9 mouse cellular contexts compared by ENCODE assay signal in the genomic region with DNA sequence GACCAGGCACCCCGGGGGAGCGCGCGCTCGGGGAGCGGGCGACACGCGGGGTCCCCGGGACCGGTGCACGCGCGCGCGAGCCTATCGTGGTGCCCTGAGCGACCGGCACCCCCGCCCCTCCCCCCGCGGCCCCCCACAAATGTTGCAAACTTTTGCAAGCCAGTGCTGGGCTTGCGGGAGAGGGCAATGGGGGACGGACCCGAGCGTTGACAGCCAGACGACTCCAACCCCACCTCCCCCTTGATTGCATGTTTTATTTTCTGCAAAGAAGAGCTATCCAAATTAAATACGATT. TPM values are rescaled to one million over a fixed set of nuclear protein-coding genes. Genes with fewer than 3 reads are reported as not detected.
DNase-seq lines count a peak whose midpoint lies in the region; ATAC-seq and TF ChIP-seq lines count a peak whose summit lies in the region.
"Had no signal": no experiment of that assay in that cellular context is flagged by ENCODE, and none has a peak within 500 bp of the region (broad histone marks: within the 10 kb centered on the region; RNA-seq: fewer than 3 reads in every experiment).

No protein-coding gene starts in this region.

- TF ChIP-seq CTCF in midbrain, postnatal 0 days (IDR thresholded peaks at IDR 0.05) = no peak

- no peaks in the 10 kb centered on the region for H3K9me3 ChIP-seq in embryonic facial prominence, embryonic 15.5 days (replicated peaks)
- no peaks in the 10 kb centered on the region for H3K9me3 ChIP-seq in intestine, embryonic 14.5 days (ENCODE audit: control insufficient read depth, low read length)
- no peaks in the 10 kb centered on the region for H3K9me3 ChIP-seq in midbrain, postnatal 0 days (ENCODE audit: low read length)

- H3K27me3 ChIP-seq in embryonic facial prominence, embryonic 15.5 days = no peaks in the 10 kb centered on the region; the same call in 1 of the 2 replicates
- no peaks in the 10 kb centered on the region for H3K27me3 ChIP-seq in intestine, embryonic 14.5 days (replicated peaks; ENCODE audit: control insufficient read depth, insufficient read depth, low read length)
- no peaks in the 10 kb centered on the region for H3K27me3 ChIP-seq in midbrain, postnatal 0 days (ENCODE audit: insufficient read depth, low read length)

- peak overlapping the region; percentile 96 for H3K27ac ChIP-seq in embryonic facial prominence, embryonic 15.5 days (replicated peaks)
- peak overlapping the region; percentile 93 for H3K27ac ChIP-seq in intestine, embryonic 14.5 days (ENCODE audit: low read depth)
- peak overlapping the region; percentile 91 for H3K27ac ChIP-seq in midbrain, postnatal 0 days (ENCODE audit: low read depth, low read length)

- peaks cover 22% of the 10 kb centered on the region for H3K4me1 ChIP-seq in embryonic facial prominence, embryonic 15.5 days
- peaks cover 13% of the 10 kb centered on the region; the same call in 1 of the 2 replicates for H3K4me1 ChIP-seq in intestine, embryonic 14.5 days (replicated peaks; ENCODE audit: control insufficient read depth, insufficient read depth, low read length)
- H3K4me1 ChIP-seq in midbrain, postnatal 0 days (ENCODE audit: insufficient read depth, low read length) = no peaks in the 10 kb centered on the region

- intact Hi-C loops in left cerebral cortex, postnatal 4 days (cut with DNase I) = loop anchor here (5.0 kb wide), 1 partner anchor 637 kb away; no protein-coding TSS in a partner anchor

- H3K4me2 ChIP-seq in embryonic facial prominence, embryonic 15.5 days (replicated peaks) = peak overlapping the region; percentile 94
- H3K4me2 ChIP-seq in intestine, embryonic 14.5 days (ENCODE audit: low read length) = peak overlapping the region; percentile 78
- H3K4me2 ChIP-seq in midbrain, postnatal 0 days (ENCODE audit: low read depth, low read length, poor library complexity, severe bottlenecking) = peak overlapping the region; percentile 97

- H3K36me3 ChIP-seq in embryonic facial prominence, embryonic 15.5 days = no peaks in the 10 kb centered on the region
- no peaks in the 10 kb centered on the region for H3K36me3 ChIP-seq in intestine, embryonic 14.5 days (ENCODE audit: control insufficient read depth, insufficient read depth, low read length)
- no peaks in the 10 kb centered on the region for H3K36me3 ChIP-seq in midbrain, postnatal 0 days (ENCODE audit: insufficient read depth, low read length)

- no peak for ATAC-seq in embryonic facial prominence, embryonic 15.5 days (ENCODE audit: insufficient number of reproducible peaks, low FRiP score, low TSS enrichment, low read depth)
- ATAC-seq in intestine, embryonic 14.5 days (replicated peaks; ENCODE audit: low FRiP score, low TSS enrichment, low read depth) = peak; percentile 22
- peak; percentile 52 for ATAC-seq in midbrain, postnatal 0 days (ENCODE audit: low FRiP score)
- ATAC-seq: activated CD4-positive, CD25-positive, alpha-beta regulatory T cell, adult 4 months had no signal

- peak overlapping the region; percentile 89 for H3K4me3 ChIP-seq in embryonic facial prominence, embryonic 15.5 days (replicated peaks)
- H3K4me3 ChIP-seq in intestine, embryonic 14.5 days (ENCODE audit: low read depth, low read length) = peak overlapping the region; percentile 76
- peak overlapping the region; percentile 75 for H3K4me3 ChIP-seq in midbrain, postnatal 0 days (ENCODE audit: low read depth, low read length)

- DNase-seq in left cerebral cortex, postnatal 4 days = peak; percentile 54
- no peak for DNase-seq in left cerebral cortex, adult 11 months (ENCODE audit: low spot score)
- no peak for DNase-seq in intestine, embryonic 14.5 days (ENCODE audit: low spot score)
- DNase-seq in midbrain, postnatal 0 days (ENCODE audit: low spot score) = no peak
- no peak for DNase-seq in yolk sac, embryonic 10.5 days (ENCODE audit: low spot score)
- no peak for DNase-seq in cerebellum, postnatal 4 days (ENCODE audit: low spot score in 2 of 2)
- DNase-seq in adrenal gland, adult 18-20 months (ENCODE audit: low spot score in 2 of 2) = no peak

- H3K9ac ChIP-seq in embryonic facial prominence, embryonic 15.5 days = peak overlapping the region; percentile 79
- peak overlapping the region; percentile 70 for H3K9ac ChIP-seq in intestine, embryonic 14.5 days (ENCODE audit: low read length)
- peak overlapping the region; percentile 69 for H3K9ac ChIP-seq in midbrain, postnatal 0 days (replicated peaks; ENCODE audit: low read length, poor library complexity, severe bottlenecking)

- WGBS in embryonic facial prominence, embryonic 15.5 days = under 1% methylated on average over 28 of the region's 28 CpGs
- 0% methylated on average over 28 of the region's 28 CpGs for WGBS in intestine, embryonic 14.5 days
- WGBS in midbrain, postnatal 0 days = 0% methylated on average over 26 of the region's 28 CpGs

RNA-seq across cellular contexts. Expression of gene Rora, which starts 0.4 kb away (rescaled TPM):
- total RNA-seq in left cerebral cortex, postnatal 4 days (2021) = 10 to 100 TPM; 25.3 to 29.2 TPM
- polyA plus RNA-seq in embryonic facial prominence, embryonic 15.5 days (2015; fragmentation: Nextera tagmentation; extraction: Ambion mirVana) = 27.2 and 27.3 TPM in 2 replicates
- 4.4 and 6.0 TPM in 2 replicates for polyA plus RNA-seq in intestine, embryonic 14.5 days (2014; fragmentation: Nextera tagmentation; extraction: Ambion mirVana)
- total RNA-seq in midbrain, postnatal 0 days (2014; rRNA removed) = 28.2 and 30.1 TPM in 2 replicates
- polyA plus RNA-seq in midbrain, postnatal 0 days (2015; fragmentation: Nextera tagmentation; extraction: Ambion mirVana) = 45.9 and 49.6 TPM in 2 replicates
- total RNA-seq in adrenal gland, adult 18-20 months (2021) = 10 to 100 TPM; 36.7 to 99.2 TPM
